Mouse (Mus musculus): Measurements from ENCODE around the gene Klf14. TPM values are rescaled to one million over a fixed set of nuclear protein-coding genes. Genes with fewer than 3 reads are reported as not detected.
A peak's percentile ranks its signal among the peaks of the same experiment; 100 is the strongest.

Klf14 gene
- total RNA-seq, 2 experiments from 2014 or later: 0.08 to 0.14 TPM

- peak; percentile 19 for DNase-seq
- intact Hi-C loops (cut with DNase I): no loop called here
- Histone ChIP-seq H3K4me3 (peak overlapping the region; percentile 58), H3K27ac (peak overlapping the region; percentile 64)
- TF ChIP-seq CTCF (IDR thresholded peaks at IDR 0.05): no peak
Observed at GRCm38 (mm10) chr6:30920834-30921675, 37.8 kb downstream of the Klf14 start.

- Histone ChIP-seq H3K4me3 (no peak within 1 kb of the TSS), H3K27ac (no peak within 1 kb of the TSS)
- DNase-seq: no peak
- no peak for TF ChIP-seq CTCF (IDR thresholded peaks at IDR 0.05)
- intact Hi-C loops (cut with DNase I): no loop called here
Observed at GRCm38 (mm10) chr6:30915473-30915872, 43.4 kb downstream of the Klf14 start, which contains the start of gene Tsga13. TSS of gene Tsga13 (minus strand) at chr6:30915573.

- Histone ChIP-seq H3K27ac (no peak overlapping the region), H3K4me3 (no peak overlapping the region)
- no peak for DNase-seq
- no peak for TF ChIP-seq CTCF (IDR thresholded peaks at IDR 0.05)
- intact Hi-C loops (cut with DNase I): no loop called here
Observed at GRCm38 (mm10) chr6:30907970-30908369, 50.9 kb downstream of the Klf14 start.

Other genes starting within 250 kb of the Klf14 start
- 1 to 10 TPM; 1.6 to 2.4 TPM for gene Mest, start 235.5 kb downstream of the Klf14 start, total RNA-seq (2021)
- 10 to 100 TPM; 15.6 to 15.8 TPM for gene Copg2, start 62.3 kb downstream of the Klf14 start, total RNA-seq (2021)
- gene Tsga13, start 43.5 kb downstream of the Klf14 start, total RNA-seq (2021): not detected

All from gastrocnemius, adult 2 months (tissue).